Mouse (Mus musculus) embryonic facial prominence, embryonic 11.5 days (tissue): Measurements from ENCODE around the gene Kcnip2. TPM values are rescaled to one million over a fixed set of nuclear protein-coding genes. Genes with fewer than 3 reads are reported as not detected.

ENCODE experiments used
- ATAC-seq: fragments of 200-750 bp; cut with Nextera tagmentation; replicated peaks from 2 replicates; pipeline ENCODE4 v1.8.0; 2017; ENCODE audit warnings: low read depth; ENCODE audit not compliant: insufficient number of reproducible peaks, low FRiP score, low TSS enrichment
- DNase-seq: peaks from one replicate; pipeline ENCODE4 v3.0.0-alpha.2; 2015; ENCODE audit warnings: low spot score
- H3K27ac ChIP-seq: fragments of 300-500 bp; sonication (generic); replicated peaks from 2 replicates; pipeline ENCODE4 v1.5.1; 2014; ENCODE audit warnings: mild to moderate bottlenecking, low read depth, low read length, control low read depth
- H3K27me3 ChIP-seq: fragments of 300-500 bp; sonication (generic); 2 replicates; pipeline ENCODE4 v1.6.1; 2014; ENCODE audit warnings: mild to moderate bottlenecking, low read length, moderate library complexity, mixed read lengths; ENCODE audit not compliant: control insufficient read depth, insufficient read depth
- H3K36me3 ChIP-seq: fragments of 300-500 bp; sonication (generic); replicated peaks from 2 replicates; pipeline ENCODE4 v1.6.1; 2014; ENCODE audit warnings: low read depth, mild to moderate bottlenecking, low read length, moderate library complexity, mixed read lengths; ENCODE audit not compliant: control insufficient read depth, insufficient read depth
- H3K4me1 ChIP-seq: fragments of 300-500 bp; sonication (generic); 2 replicates; pipeline ENCODE4 v1.6.1; 2014; ENCODE audit warnings: low read length, mixed read lengths; ENCODE audit not compliant: control insufficient read depth, insufficient read depth
- H3K4me2 ChIP-seq: fragments of 300-500 bp; sonication (generic); 2 replicates; pipeline ENCODE4 v1.6.1; 2014; ENCODE audit warnings: low read depth, mild to moderate bottlenecking, control low read depth, low read length, moderate library complexity
- H3K4me3 ChIP-seq: fragments of 300-500 bp; sonication (generic); 2 replicates; pipeline ENCODE4 v1.5.1; 2014; ENCODE audit warnings: low read depth, low read length, control low read depth
- H3K9ac ChIP-seq: fragments of 300-500 bp; sonication (generic); replicated peaks from 2 replicates; pipeline ENCODE4 v1.6.1; 2014; ENCODE audit warnings: mild to moderate bottlenecking, control low read depth, low read length
- H3K9me3 ChIP-seq: fragments of 300-500 bp; sonication (generic); replicated peaks from 2 replicates; pipeline ENCODE4 v1.6.1; 2016; ENCODE audit warnings: mild to moderate bottlenecking, low read length, inconsistent platforms, mixed read lengths; ENCODE audit not compliant: control insufficient read depth
- WGBS: fragments of 180-500 bp; shearing (Covaris S2); extraction: QIAGEN DNeasy Blood & Tissue Kit; methylation state at CpG from one replicate; pipeline ENCODE4 v1.1.7; 2014; 5-methylcytosine and 5-hydroxymethylcytosine counted together
- polyA plus RNA-seq: library from polyadenylated mRNA; unstranded; fragments of >200 nt; fragmentation: Nextera tagmentation; extraction: Ambion mirVana; gene quantifications from 2 replicates; pipeline ENCODE4 v1.2.1, GENCODE M21; 2014

Kcnip2 gene
- polyA plus RNA-seq, 1 experiment from 2014 or later: 1.3 TPM

GRCm38 (mm10) chr19:45795406-45795944 lies 20.4 kb downstream of the Kcnip2 start:
- 31% methylated on average over 15 of the region's 15 CpGs for WGBS
- Histone ChIP-seq H3K4me1 (no peaks in the 10 kb centered on the region), H3K27me3 (no peaks in the 10 kb centered on the region), H3K27ac (no peak overlapping the region), H3K36me3 (no peaks in the 10 kb centered on the region), H3K4me2 (peak overlapping the region; percentile 44), H3K9me3 (no peaks in the 10 kb centered on the region), H3K4me3 (peak overlapping the region; percentile 4; the same call in 1 of the 2 replicates), H3K9ac (no peak overlapping the region)
- ATAC-seq: 0 out of 2 replicates have a peak, but pooled peaks have one; percentile 29
- no peak for DNase-seq

GRCm38 (mm10) chr19:45794718-45795117 lies 21.1 kb downstream of the Kcnip2 start:
- Histone ChIP-seq H3K36me3 (no peaks in the 10 kb centered on the region), H3K4me2 (no peak overlapping the region), H3K9me3 (no peaks in the 10 kb centered on the region), H3K4me3 (no peak overlapping the region), H3K27me3 (no peaks in the 10 kb centered on the region), H3K27ac (no peak overlapping the region), H3K9ac (no peak overlapping the region), H3K4me1 (no peaks in the 10 kb centered on the region)
- ATAC-seq: no peak
- no peak for DNase-seq
- WGBS: 77% methylated on average over 6 of the region's 6 CpGs

DNA sequence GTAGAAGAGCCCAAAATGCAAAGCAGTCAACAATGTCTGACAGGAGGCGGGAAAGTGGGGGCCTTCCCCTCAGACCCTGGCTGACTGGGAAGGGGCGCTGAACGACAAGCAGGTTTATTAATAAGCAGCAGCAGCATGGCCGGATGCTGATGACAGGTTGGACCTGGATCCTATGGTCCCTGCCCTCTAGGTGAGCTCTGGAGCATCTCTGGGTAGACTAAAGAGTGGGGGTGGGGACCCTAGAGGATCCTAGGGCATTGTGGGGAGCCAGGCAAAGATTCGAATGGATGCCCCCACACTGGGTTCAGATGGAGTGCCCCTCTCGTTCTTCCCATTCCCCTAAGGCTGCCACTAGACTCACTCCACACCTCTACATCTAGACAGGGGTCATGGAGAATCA lies 23.5 kb downstream of the Kcnip2 start:
- DNase-seq (no peak), ATAC-seq (no peak)
- H3K27me3 ChIP-seq: no peaks in the 10 kb centered on the region
- H3K4me2 ChIP-seq: no peak overlapping the region
- no peak overlapping the region for H3K4me3 ChIP-seq
- H3K27ac ChIP-seq: no peak overlapping the region
- no peak overlapping the region for H3K9ac ChIP-seq
- H3K9me3 ChIP-seq: no peaks in the 10 kb centered on the region
- WGBS: 82% methylated on average over 6 of the region's 6 CpGs
- no peaks in the 10 kb centered on the region for H3K4me1 ChIP-seq
- H3K36me3 ChIP-seq: no peaks in the 10 kb centered on the region

GRCm38 (mm10) chr19:45789888-45790874 lies 25.7 kb downstream of the Kcnip2 start:
- no peaks in the 10 kb centered on the region for H3K4me1 ChIP-seq
- ATAC-seq: no peak
- H3K9me3 ChIP-seq: no peaks in the 10 kb centered on the region
- H3K27me3 ChIP-seq: no peaks in the 10 kb centered on the region
- H3K9ac ChIP-seq: no peak overlapping the region
- H3K4me2 ChIP-seq: no peak overlapping the region
- WGBS: 77% methylated on average over 13 of the region's 13 CpGs
- no peak overlapping the region for H3K27ac ChIP-seq
- DNase-seq: no peak
- H3K36me3 ChIP-seq: no peaks in the 10 kb centered on the region
- H3K4me3 ChIP-seq: no peak overlapping the region

- ATAC-seq (no peak), DNase-seq (no peak)
- Histone ChIP-seq H3K27ac (no peak overlapping the region), H3K27me3 (no peaks in the 10 kb centered on the region), H3K4me3 (no peak overlapping the region), H3K9me3 (no peaks in the 10 kb centered on the region), H3K9ac (no peak overlapping the region), H3K4me1 (no peaks in the 10 kb centered on the region), H3K36me3 (no peaks in the 10 kb centered on the region), H3K4me2 (no peak overlapping the region)
- WGBS: 77% methylated on average over 7 of the region's 7 CpGs
Observed at GRCm38 (mm10) chr19:45789365-45789764, 26.5 kb downstream of the Kcnip2 start.

GRCm38 (mm10) chr19:45788337-45788736 lies 27.5 kb downstream of the Kcnip2 start:
- H3K4me3 ChIP-seq: no peak overlapping the region
- H3K36me3 ChIP-seq: no peaks in the 10 kb centered on the region
- H3K4me1 ChIP-seq: no peaks in the 10 kb centered on the region
- 77% methylated on average over 4 of the region's 4 CpGs for WGBS
- H3K27me3 ChIP-seq: no peaks in the 10 kb centered on the region
- H3K9me3 ChIP-seq: no peaks in the 10 kb centered on the region
- H3K9ac ChIP-seq: no peak overlapping the region
- DNase-seq (peak; percentile 16), ATAC-seq (no peak)
- H3K4me2 ChIP-seq: no peak overlapping the region
- no peak overlapping the region for H3K27ac ChIP-seq

DNA sequence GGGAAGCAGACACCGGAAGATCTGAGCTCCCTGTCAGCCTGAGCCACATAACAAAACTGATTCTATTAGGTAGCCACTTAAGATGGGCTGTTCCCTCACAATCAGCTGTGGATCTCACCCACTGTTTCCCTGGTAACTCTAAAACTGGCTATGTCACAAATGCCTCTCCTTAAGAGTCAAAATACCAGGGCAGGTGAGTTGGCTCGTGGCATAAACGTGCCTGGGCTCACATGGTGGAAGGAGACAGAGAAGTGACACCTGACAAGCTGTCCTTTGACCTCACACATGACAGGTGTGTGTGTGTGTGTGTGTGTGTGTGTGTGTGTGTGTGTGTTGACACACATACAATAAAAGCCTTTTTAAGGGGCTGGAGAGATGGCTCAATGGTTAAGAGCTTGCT lies 28.4 kb downstream of the Kcnip2 start:
- Histone ChIP-seq H3K9me3 (no peaks in the 10 kb centered on the region), H3K4me3 (no peak overlapping the region), H3K27ac (no peak overlapping the region), H3K4me2 (no peak overlapping the region), H3K4me1 (no peaks in the 10 kb centered on the region), H3K36me3 (no peaks in the 10 kb centered on the region), H3K9ac (no peak overlapping the region), H3K27me3 (no peaks in the 10 kb centered on the region)
- 65% methylated on average over 3 of the region's 3 CpGs for WGBS
- no peak for ATAC-seq
- DNase-seq: no peak

- no peaks in the 10 kb centered on the region for H3K9me3 ChIP-seq
- no peak overlapping the region for H3K9ac ChIP-seq
- WGBS: 62% methylated on average over 3 of the region's 3 CpGs
- no peak for DNase-seq
- no peak overlapping the region for H3K27ac ChIP-seq
- no peak for ATAC-seq
- no peaks in the 10 kb centered on the region for H3K4me1 ChIP-seq
- no peak overlapping the region for H3K4me2 ChIP-seq
- H3K4me3 ChIP-seq: no peak overlapping the region
- no peaks in the 10 kb centered on the region for H3K27me3 ChIP-seq
- H3K36me3 ChIP-seq: no peaks in the 10 kb centered on the region
Observed at GRCm38 (mm10) chr19:45785470-45785869, 30.4 kb downstream of the Kcnip2 start.
